Mouse (Mus musculus) forebrain, embryonic 12.5 days (tissue): ENCODE measurements around the gene Sh3bp5. TPM values are rescaled to one million over a fixed set of nuclear protein-coding genes. Genes with fewer than 3 reads are reported as not detected.

Experiments used
- ATAC-seq: fragments of 200-750 bp; cut with Nextera tagmentation; 2 replicates; pipeline ENCODE4 v1.8.0; 2017; ENCODE audit warnings: moderate TSS enrichment; ENCODE audit not compliant: low FRiP score
- H3K27ac ChIP-seq: fragments of 300-500 bp; sonication (generic); 2 replicates; pipeline ENCODE4 v1.5.1; 2016; ENCODE audit warnings: mild to moderate bottlenecking
- H3K27me3 ChIP-seq: fragments of 300-500 bp; sonication (generic); 2 replicates; pipeline ENCODE4 v1.6.1; 2016; ENCODE audit warnings: mild to moderate bottlenecking
- H3K36me3 ChIP-seq: fragments of 300-500 bp; sonication (generic); replicated peaks from 2 replicates; pipeline ENCODE4 v1.6.1; 2016; ENCODE audit warnings: mild to moderate bottlenecking
- H3K4me1 ChIP-seq: fragments of 300-500 bp; sonication (generic); 2 replicates; pipeline ENCODE4 v1.6.1; 2016
- H3K4me2 ChIP-seq: fragments of 300-500 bp; sonication (generic); 2 replicates; pipeline ENCODE4 v1.6.1; 2016; ENCODE audit warnings: mild to moderate bottlenecking, moderate library complexity
- H3K4me3 ChIP-seq: fragments of 300-500 bp; sonication (generic); replicated peaks from 2 replicates; pipeline ENCODE4 v1.5.1; 2016; ENCODE audit warnings: mild to moderate bottlenecking
- H3K9ac ChIP-seq: fragments of 300-500 bp; sonication (generic); 2 replicates; pipeline ENCODE4 v1.6.1; 2016; ENCODE audit warnings: mild to moderate bottlenecking
- H3K9me3 ChIP-seq: fragments of 300-500 bp; sonication (generic); 2 replicates; pipeline ENCODE4 v1.6.1; 2016
- WGBS: fragments of 180-500 bp; shearing (Covaris S2); methylation state at CpG from one replicate; pipeline ENCODE4 v1.1.7; 2016; 5-methylcytosine and 5-hydroxymethylcytosine counted together
- polyA plus RNA-seq: library from polyadenylated mRNA; unstranded; fragments of >200 nt; fragmentation: Nextera tagmentation; extraction: Ambion mirVana; gene quantifications from 2 replicates; pipeline ENCODE4 v1.2.1, GENCODE M21; 2016

Gene Sh3bp5
- polyA plus RNA-seq, 1 experiment from 2014 or later = 37.7 TPM

- WGBS = 97% methylated on average over 9 of the region's 9 CpGs
- H3K9ac ChIP-seq = no peak overlapping the region
- ATAC-seq = no peak
- H3K9me3 ChIP-seq = no peaks in the 10 kb centered on the region
- no peak overlapping the region for H3K4me3 ChIP-seq
- H3K4me1 ChIP-seq = no peaks in the 10 kb centered on the region
- no peaks in the 10 kb centered on the region for H3K27me3 ChIP-seq
- H3K27ac ChIP-seq = no peak overlapping the region
- no peaks in the 10 kb centered on the region for H3K36me3 ChIP-seq
- no peak overlapping the region for H3K4me2 ChIP-seq
These were observed 40.9 kb downstream of the Sh3bp5 start for GRCm38 (mm10) chr14:31394822-31395532.

DNA sequence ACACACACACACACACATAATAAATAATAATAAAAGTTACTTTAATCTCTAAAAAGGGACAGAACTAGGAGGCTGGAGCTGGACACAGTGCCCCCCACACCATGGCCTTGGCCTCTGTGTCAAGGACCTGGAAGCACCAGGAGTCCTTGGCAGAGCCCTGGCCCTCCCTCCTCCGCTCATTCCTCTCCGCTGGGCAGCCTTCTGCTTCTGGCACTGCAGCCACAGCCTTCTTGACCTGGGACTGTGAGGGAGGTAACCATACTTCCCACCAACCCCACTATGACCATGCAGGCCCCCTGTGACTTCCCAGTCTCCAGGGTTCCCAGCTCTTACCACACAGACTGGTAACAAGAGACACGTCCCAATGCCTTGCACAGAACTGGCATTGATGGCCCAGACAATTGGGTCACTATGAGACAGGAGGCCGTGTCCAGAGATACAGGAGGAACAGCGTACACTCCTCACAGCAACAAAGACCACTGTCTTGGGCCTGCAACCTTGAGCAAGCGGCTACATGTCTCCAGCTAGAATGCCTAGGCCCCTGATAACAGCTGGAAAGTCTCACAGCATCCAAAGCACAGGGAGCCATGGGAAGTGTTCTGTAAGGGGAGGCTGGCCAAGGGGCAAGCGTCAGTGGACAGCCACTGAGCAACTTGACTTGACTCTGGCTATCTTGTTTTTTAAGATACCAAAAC, 41.8 kb downstream of the Sh3bp5 start:
- no peaks in the 10 kb centered on the region for H3K36me3 ChIP-seq
- no peak overlapping the region for H3K4me2 ChIP-seq
- H3K27ac ChIP-seq = no peak overlapping the region
- H3K9me3 ChIP-seq = no peaks in the 10 kb centered on the region
- ATAC-seq = no peak
- no peak overlapping the region for H3K9ac ChIP-seq
- no peaks in the 10 kb centered on the region for H3K27me3 ChIP-seq
- 90% methylated on average over 7 of the region's 7 CpGs for WGBS
- no peak overlapping the region for H3K4me3 ChIP-seq
- no peaks in the 10 kb centered on the region for H3K4me1 ChIP-seq

GRCm38 (mm10) chr14:31393546-31393890, 42.4 kb downstream of the Sh3bp5 start:
- Histone ChIP-seq H3K4me1 (no peaks in the 10 kb centered on the region), H3K4me3 (no peak overlapping the region), H3K27me3 (no peaks in the 10 kb centered on the region), H3K9me3 (no peaks in the 10 kb centered on the region), H3K9ac (no peak overlapping the region), H3K27ac (no peak overlapping the region), H3K4me2 (no peak overlapping the region), H3K36me3 (no peaks in the 10 kb centered on the region)
- no peak for ATAC-seq
- WGBS = 86% methylated on average over 3 of the region's 3 CpGs

GRCm38 (mm10) chr14:31392873-31393545, 42.9 kb downstream of the Sh3bp5 start:
- no peaks in the 10 kb centered on the region for H3K9me3 ChIP-seq
- H3K9ac ChIP-seq = no peak overlapping the region
- H3K27ac ChIP-seq = no peak overlapping the region
- no peaks in the 10 kb centered on the region for H3K36me3 ChIP-seq
- H3K4me2 ChIP-seq = no peak overlapping the region
- 74% methylated on average over 8 of the region's 8 CpGs for WGBS
- no peaks in the 10 kb centered on the region for H3K27me3 ChIP-seq
- 0 out of 2 replicates have a peak, but pooled peaks cover 3% of the 10 kb centered on the region for H3K4me1 ChIP-seq
- H3K4me3 ChIP-seq = no peak overlapping the region
- no peak for ATAC-seq

GRCm38 (mm10) chr14:31392300-31392699, 43.6 kb downstream of the Sh3bp5 start:
- H3K27me3 ChIP-seq = no peaks in the 10 kb centered on the region
- 91% methylated on average over 5 of the region's 5 CpGs for WGBS

DNA sequence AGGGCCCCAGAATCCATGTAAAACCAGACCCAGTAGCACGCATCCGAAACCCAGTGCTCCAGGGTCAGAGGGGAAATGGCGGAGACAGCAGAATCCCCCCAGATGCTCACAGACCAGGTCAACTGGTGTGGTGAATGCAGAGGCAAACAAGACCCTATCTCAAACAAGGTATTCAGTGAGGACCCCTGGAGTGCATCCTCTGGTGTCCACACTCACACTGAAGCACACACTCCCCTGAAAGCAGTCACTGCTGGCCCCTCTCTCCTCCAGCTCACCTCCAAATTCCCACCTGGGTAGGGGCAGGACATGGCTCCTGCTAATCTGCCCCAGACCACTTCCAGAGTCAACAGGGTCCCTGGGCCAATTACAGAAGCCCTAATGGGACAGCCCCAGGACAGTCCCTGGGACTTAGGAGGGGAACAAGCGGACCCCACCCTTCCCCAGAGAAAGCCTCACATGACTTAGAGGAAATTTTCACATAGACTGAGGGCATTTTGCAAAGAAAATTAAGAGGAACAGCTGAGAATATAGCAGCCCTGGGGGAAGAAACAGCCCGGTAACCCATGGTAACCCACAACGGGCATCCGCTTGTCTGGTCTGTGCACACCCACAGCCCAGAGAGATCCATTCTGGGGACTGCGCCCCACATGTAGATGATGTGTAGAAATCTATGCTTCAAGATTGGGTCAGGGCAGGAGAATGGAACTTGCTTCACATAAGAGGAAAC, 46.3 kb downstream of the Sh3bp5 start:
- H3K27me3 ChIP-seq = no peaks in the 10 kb centered on the region
- no peak overlapping the region for H3K9ac ChIP-seq
- H3K4me1 ChIP-seq = peaks cover 3% of the 10 kb centered on the region; the same call in 1 of the 2 replicates
- no peak overlapping the region for H3K4me2 ChIP-seq
- no peak for ATAC-seq
- H3K36me3 ChIP-seq = no peaks in the 10 kb centered on the region; the same call in 1 of the 2 replicates
- no peak overlapping the region for H3K27ac ChIP-seq
- no peaks in the 10 kb centered on the region for H3K9me3 ChIP-seq
- H3K4me3 ChIP-seq = no peak overlapping the region
- 96% methylated on average over 8 of the region's 8 CpGs for WGBS

More at GRCm38 (mm10) chr14:31392300-31392699, 43.6 kb downstream of the Sh3bp5 start:
- no peaks in the 10 kb centered on the region; the same call in 1 of the 2 replicates for H3K36me3 ChIP-seq
- H3K4me2 ChIP-seq = no peak overlapping the region
- H3K27ac ChIP-seq = no peak overlapping the region
- ATAC-seq = no peak
- no peak overlapping the region for H3K9ac ChIP-seq
- no peak overlapping the region for H3K4me3 ChIP-seq
- no peaks in the 10 kb centered on the region for H3K9me3 ChIP-seq
- 0 out of 2 replicates have a peak, but pooled peaks cover 3% of the 10 kb centered on the region for H3K4me1 ChIP-seq

DNA sequence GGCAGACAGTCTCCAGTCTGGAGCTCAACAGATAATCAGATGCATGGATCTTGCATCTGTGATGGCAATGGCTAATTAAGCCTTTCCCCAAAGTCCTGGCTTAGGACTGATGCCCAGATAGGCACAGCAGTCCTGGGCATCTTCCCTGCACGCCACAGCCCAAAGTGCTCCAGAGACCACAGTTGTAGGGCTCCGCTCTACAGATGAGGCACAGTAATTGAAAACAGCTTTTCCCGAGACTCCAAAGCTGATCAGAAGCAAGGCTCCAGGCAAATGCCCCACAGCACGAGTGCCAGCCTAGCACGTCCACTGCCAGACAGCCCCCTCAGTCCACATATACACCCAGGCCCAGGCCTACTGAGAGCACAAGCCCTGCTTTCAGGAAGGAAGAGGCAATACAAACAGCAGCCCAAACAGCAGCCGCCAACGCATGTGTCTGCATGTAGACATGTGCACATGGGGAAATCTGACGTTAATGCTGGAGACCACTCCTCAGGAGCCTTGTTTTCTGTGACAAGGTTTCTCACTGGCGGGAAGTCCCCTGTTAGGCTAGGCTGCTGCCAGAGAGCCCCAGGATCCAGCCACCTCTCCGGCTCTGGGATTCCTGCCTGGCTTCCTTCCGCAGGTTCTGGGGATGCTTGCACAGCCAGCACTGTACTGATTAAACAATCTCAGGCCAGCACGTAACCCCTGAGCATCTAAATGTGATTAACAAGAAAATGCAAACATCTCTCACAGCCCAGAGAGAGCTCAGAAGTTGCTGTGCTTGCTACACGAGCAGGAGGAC, 47.6 kb downstream of the Sh3bp5 start:
- Histone ChIP-seq H3K9me3 (no peaks in the 10 kb centered on the region), H3K9ac (no peak overlapping the region), H3K4me3 (no peak overlapping the region), H3K27ac (0 out of 2 replicates have a peak overlapping the region, but pooled peaks have one; percentile 46), H3K4me1 (peaks cover 8% of the 10 kb centered on the region; the same call in 1 of the 2 replicates), H3K36me3 (no peaks in the 10 kb centered on the region; the same call in 1 of the 2 replicates), H3K4me2 (no peak overlapping the region), H3K27me3 (no peaks in the 10 kb centered on the region)
- ATAC-seq = no peak
- 80% methylated on average over 13 of the region's 13 CpGs for WGBS

DNA sequence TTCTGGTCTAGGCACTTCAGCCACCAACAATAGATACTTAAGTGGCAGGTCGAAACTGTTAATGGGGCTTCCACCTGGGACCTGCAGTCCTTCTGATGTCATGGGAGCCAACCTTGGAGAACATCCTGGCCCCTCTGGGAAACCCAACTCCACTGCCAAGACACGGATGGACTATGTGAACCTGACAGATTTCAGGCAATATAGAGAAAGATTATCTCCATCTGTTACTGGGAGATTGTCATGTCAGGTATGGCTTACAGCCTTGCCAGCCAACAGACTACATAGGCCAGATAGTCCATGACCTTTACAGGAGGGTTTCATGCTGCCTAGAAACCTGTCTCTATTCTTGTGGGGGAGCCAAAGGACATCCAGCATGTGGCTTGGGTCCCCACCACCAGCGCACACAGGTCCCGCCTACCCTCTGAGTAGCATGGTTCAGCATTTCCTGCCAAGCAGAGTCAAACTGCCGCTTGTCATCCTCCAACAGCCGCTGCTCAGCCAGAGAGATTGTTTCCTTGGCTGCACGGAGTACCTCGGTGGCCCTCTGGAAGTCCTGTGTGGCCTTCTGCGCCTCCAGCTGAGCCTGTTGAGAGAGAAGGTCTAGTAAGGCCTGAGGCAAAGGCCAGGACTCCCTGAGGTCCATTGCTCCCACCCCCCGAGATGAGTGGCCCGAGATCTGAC, 48.4 kb downstream of the Sh3bp5 start:
- Histone ChIP-seq H3K4me1 (peaks cover 8% of the 10 kb centered on the region; the same call in 1 of the 2 replicates), H3K36me3 (no peaks in the 10 kb centered on the region; the same call in 1 of the 2 replicates), H3K27ac (no peak overlapping the region), H3K4me3 (no peak overlapping the region), H3K27me3 (no peaks in the 10 kb centered on the region), H3K4me2 (no peak overlapping the region), H3K9ac (no peak overlapping the region), H3K9me3 (no peaks in the 10 kb centered on the region)
- 86% methylated on average over 11 of the region's 11 CpGs for WGBS
- no peak for ATAC-seq

DNA sequence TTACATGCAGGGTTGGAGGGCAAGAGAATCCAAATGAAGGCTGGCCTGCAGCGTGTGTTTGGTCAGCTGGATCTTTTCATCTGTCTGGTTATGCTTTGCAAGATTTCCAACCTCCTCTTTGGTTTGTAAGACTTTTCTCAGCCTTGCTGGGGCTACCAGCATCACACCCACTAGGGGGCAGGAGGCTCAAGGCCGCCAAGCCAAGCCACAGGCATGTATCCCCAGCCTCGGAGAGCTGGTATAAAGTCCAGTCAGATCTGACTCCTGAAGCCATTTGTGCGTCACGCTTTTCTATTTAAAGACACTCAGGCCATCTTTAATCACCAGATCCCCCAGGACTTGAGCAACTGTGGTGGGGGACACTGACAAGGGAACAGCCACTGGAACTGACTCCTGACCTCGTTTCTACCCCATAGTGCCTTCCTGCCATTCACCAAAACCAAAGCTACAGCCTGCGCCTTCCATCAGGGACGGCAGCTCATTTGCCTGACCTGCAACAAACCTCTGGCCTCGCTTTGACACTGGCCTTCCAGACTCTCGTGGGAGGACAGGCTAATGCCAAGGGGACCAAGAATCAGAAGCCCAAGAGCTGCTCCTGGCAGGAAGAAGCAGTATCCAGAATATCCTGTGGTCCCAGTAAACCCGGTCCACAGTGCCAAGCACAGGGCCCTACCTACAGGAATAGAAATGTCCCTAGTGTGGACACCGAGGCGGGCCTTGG, 49.7 kb downstream of the Sh3bp5 start:
- ATAC-seq = no peak
- H3K27ac ChIP-seq = no peak overlapping the region
- H3K27me3 ChIP-seq = no peaks in the 10 kb centered on the region
- 56% methylated on average over 13 of the region's 13 CpGs for WGBS
- no peaks in the 10 kb centered on the region for H3K9me3 ChIP-seq
- no peaks in the 10 kb centered on the region; the same call in 1 of the 2 replicates for H3K36me3 ChIP-seq
- H3K9ac ChIP-seq = no peak overlapping the region
- H3K4me2 ChIP-seq = no peak overlapping the region
- H3K4me3 ChIP-seq = no peak overlapping the region
- peaks cover 8% of the 10 kb centered on the region; the same call in 1 of the 2 replicates for H3K4me1 ChIP-seq

- WGBS = 95% methylated on average over 5 of the region's 5 CpGs
- Histone ChIP-seq H3K27me3 (no peaks in the 10 kb centered on the region), H3K4me3 (no peak overlapping the region), H3K4me1 (peaks cover 8% of the 10 kb centered on the region; the same call in 1 of the 2 replicates), H3K36me3 (no peaks in the 10 kb centered on the region; the same call in 1 of the 2 replicates), H3K9me3 (no peaks in the 10 kb centered on the region), H3K27ac (no peak overlapping the region), H3K9ac (no peak overlapping the region), H3K4me2 (no peak overlapping the region)
- ATAC-seq = no peak
These were observed 50.5 kb downstream of the Sh3bp5 start for GRCm38 (mm10) chr14:31385406-31385805.
